Mouse (Mus musculus) layer of hippocampus, adult 2 months (tissue): ENCODE data around the gene Rad51d. TPM values are rescaled to one million over a fixed set of nuclear protein-coding genes. Genes with fewer than 3 reads are reported as not detected.
"Not testable (repeated sequence)": the region's sequence is repeated elsewhere in the genome, so short reads cannot be mapped to it uniquely, and the experiment has no call there.

Experiments
- DNase-seq, 2 experiments: peaks; one replicate each; pipeline ENCODE4 v3.0.0; 2022; ENCODE audit warnings: low spot score in 2 of 2
- H3K27ac ChIP-seq: fragments of 200-600 bp; 2 replicates; pipeline ENCODE4 v1.8.1; 2022
- H3K4me3 ChIP-seq: fragments of 200-600 bp; 2 replicates; pipeline ENCODE4 v1.8.1; 2022; ENCODE audit warnings: mild to moderate bottlenecking
- CTCF ChIP-seq: fragments of 200-600 bp; conservative IDR thresholded peaks from 2 replicates; pipeline ENCODE4 v1.8.1; 2022; ENCODE audit warnings: antibody characterized with exemption, mild to moderate bottlenecking, moderate library complexity
- total RNA-seq, 2 experiments: library from RNA; stranded (reverse); gene quantifications; 2 replicates each; pipeline ENCODE4 v1.2.3; 2021

Gene Rad51d
- total RNA-seq, 2 experiments from 2014 or later: 15.1 to 16.4 TPM

DNA sequence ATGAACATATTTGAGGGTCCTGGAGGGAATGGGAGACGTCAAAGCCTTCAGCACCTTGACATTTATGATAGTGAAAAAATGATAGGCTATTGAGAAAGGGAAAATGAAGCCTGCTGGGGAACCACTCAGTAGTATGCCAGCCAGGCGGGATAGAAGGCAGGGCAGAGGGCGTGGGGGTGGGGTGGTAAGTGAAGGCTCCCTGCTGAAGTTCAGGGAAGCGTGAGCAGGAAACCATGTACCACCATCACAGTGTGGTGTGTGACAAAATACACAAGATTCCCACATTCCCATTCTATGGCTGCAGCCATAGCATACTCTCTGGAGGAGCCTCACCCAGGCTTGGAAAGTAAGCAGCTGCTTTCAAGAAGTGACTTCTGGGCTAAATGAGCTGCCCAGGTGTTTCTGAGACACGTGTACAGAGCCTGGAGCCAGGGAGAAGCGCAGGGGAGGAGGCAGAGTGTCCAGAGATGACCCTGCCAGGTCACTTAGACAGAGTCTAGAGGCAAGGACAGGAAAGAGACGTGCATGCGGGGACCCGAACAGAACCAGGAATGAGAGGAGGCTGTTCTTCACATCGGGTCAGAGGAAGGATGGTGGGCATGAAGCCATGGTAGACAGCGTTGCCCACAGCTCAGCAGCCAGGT, 45.5 kb downstream of the Rad51d start:
- Histone ChIP-seq H3K4me3 (peak overlapping the region; percentile 11), H3K27ac (peak overlapping the region; percentile 86)
- DNase-seq: no peak
- TF ChIP-seq CTCF: no peak

DNA sequence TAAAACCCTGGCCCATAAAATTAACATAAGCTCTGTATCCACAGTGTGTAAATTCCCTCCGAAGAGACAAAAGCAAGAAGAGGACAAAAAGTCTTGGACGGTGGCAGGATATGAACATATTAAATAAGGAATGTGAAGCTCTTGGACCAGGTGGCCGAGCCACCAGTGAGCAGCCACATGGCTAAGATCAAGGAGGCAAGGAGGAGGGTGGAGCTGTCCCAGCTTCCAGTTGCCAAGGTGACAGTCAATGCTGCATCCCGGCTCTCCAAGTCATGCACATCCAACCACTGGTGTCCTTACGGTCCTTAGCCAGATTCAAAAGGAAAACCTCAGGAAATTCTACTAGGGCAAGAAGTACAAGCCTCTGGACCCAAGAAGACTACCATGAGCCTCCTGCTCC, 51.9 kb downstream of the Rad51d start:
- DNase-seq: no peak
- TF ChIP-seq CTCF: no peak
- H3K4me3 ChIP-seq: no peak overlapping the region
- peak overlapping the region; percentile 25; the same call in 1 of the 2 replicates for H3K27ac ChIP-seq

- TF ChIP-seq CTCF: no peak
- no peak overlapping the region for H3K4me3 ChIP-seq
These were observed 52.6 kb downstream of the Rad51d start for GRCm38 (mm10) chr11:82837848-82838247.

DNA sequence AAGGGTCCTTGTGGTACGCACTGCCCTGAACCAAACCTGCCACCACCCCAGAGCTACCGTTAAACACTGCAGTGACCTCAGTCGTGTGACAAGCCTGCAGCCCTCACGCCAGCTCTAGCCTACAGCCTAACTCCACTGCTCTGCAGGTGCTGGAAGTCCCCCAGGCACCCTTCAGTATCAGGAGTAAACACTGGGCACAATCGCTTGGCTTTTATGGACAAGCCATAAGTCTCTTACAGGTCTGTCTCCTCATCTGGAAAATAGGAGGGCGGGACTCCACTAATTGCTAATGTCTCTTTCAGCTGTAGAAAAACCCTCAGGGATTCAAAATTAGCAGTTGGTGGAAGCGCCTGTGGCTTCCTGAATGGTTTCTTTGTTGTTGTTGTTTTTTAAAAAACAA, 53.2 kb downstream of the Rad51d start:
- no peak for TF ChIP-seq CTCF
- DNase-seq: no peak
- Histone ChIP-seq H3K4me3 (no peak overlapping the region), H3K27ac (peak overlapping the region; percentile 62; the same call in 1 of the 2 replicates)

More at GRCm38 (mm10) chr11:82837848-82838247, 52.6 kb downstream of the Rad51d start:
- no peak for DNase-seq
- peak overlapping the region; percentile 25; the same call in 1 of the 2 replicates for H3K27ac ChIP-seq

DNA sequence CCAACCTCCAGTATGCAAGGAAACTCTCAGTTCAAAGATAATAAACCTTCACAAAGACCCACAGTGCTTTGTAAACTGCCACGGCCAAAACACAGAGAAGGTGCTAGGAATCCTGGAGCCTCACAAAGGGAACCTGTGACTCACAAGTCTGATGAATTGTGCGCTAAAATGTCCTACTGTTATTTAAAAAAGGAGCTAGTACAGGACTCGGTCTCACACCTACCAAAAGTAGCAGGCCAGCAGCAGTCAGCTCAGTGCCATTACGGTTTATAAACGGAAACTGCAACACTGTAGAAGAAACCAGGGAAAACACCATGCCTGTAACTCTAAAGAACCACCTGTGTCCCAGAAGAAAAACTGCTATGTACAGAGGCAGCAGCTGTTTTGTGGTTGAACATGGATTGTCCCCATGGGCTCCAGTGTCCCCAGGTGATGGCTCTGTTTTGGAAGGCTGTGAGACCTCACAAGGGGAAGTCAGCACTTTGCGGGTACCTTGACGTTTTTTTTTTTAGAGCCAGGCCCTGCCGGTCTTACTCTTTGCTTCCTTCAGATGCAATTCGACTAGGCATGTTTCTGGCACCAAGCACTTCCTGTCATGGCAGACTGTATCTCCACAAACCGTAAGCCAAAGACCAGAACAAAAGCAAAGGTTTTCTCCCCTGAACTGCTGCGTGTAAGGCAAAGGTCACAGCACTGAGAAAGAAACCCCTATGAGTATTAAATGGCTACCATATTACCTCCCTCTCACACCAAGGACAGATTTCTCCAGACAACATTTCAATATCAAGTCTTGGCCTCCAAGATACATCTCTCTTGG, 54.6 kb downstream of the Rad51d start:
- DNase-seq: no peak
- TF ChIP-seq CTCF: no peak
- Histone ChIP-seq H3K4me3 (no peak overlapping the region), H3K27ac (no peak overlapping the region)

DNA sequence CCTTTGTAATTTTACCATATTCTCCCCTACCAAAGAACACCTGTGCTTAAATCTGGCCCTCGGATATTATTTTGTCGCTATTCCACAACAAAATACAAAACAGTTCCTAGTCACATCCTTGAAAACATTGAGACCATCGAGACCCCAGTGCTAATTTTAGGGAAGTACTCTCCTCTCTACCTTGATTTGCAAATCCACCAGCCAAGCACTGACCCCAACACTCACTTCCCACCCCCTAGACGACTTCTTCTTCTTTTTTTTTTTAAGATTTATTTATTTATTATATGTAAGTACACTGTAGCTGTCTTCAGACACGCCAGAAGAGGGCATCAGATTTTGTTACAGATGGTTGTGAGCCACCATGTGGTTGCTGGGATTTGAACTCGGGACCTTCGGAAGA, 56.1 kb downstream of the Rad51d start:
- DNase-seq, H3K4me3 ChIP-seq, H3K27ac ChIP-seq: not testable (repeated sequence)

DNA sequence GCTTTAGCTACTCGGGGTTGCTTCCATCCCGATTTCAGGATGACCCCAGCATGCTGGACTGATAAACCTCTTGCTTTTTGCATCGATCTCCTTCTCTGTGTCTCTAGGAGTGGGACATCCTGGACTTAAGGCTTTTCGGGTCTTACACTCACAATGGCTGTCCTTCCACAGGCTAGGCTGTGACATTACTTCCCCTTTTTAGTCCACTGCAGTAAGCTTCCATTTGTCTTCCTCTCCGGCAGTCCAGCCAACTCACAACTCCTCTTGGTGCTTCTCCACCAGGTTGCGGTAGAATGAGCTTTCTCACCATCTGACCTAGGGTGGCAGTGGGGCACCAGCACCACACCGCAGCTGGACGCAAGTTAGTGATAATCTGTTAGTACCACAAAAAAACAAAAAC, 56.5 kb downstream of the Rad51d start:
- no peak for DNase-seq
- no peak overlapping the region for H3K4me3 ChIP-seq
- H3K27ac ChIP-seq: no peak overlapping the region
- no peak for TF ChIP-seq CTCF

DNA sequence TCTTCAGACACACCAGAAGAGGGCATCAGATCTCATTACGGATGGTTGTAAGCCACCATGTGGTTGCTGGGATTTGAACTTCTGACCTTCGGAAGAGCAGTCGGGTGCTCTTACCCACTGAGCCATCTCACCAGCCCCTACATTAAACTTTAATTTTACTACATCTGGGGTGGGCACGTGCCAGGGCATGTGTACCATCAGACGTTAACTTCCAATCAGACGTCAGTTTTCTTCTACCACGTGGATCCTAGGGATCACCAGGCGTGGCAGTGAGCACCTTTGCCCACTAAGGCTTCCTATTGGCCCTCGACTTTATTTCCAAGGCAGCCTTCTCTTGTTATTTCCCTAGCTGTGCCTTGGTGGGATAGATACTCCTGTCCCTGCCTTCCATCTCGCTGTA, 58.0 kb downstream of the Rad51d start:
- DNase-seq, H3K4me3 ChIP-seq, H3K27ac ChIP-seq: not testable (repeated sequence)

- peak overlapping the region; percentile 68 for H3K27ac ChIP-seq
- peak; percentile 29 to 39 for DNase-seq
- TF ChIP-seq CTCF: no peak
- peak overlapping the region; percentile 33 for H3K4me3 ChIP-seq
These were observed 59.2 kb downstream of the Rad51d start for GRCm38 (mm10) chr11:82831008-82831893.

- Histone ChIP-seq H3K27ac (no peak overlapping the region), H3K4me3 (no peak overlapping the region)
- no peak for DNase-seq
- TF ChIP-seq CTCF: no peak
These were observed 63.6 kb downstream of the Rad51d start for GRCm38 (mm10) chr11:82826818-82827217.

Other genes starting within 250 kb of the Rad51d start
- under 1 TPM; 0.18 to 0.44 TPM for gene Cct6b, start 126.3 kb downstream of the Rad51d start, total RNA-seq
- 10 to 100 TPM; 14.8 to 16.9 TPM for gene Zfp830, start 126.3 kb downstream of the Rad51d start, total RNA-seq
- gene Lig3, start 109.5 kb downstream of the Rad51d start, total RNA-seq: 10 to 100 TPM; 25.3 to 25.7 TPM
- gene Rffl, start 19.4 kb downstream of the Rad51d start, total RNA-seq: 10 to 100 TPM in 1 of 2 experiments, 1 to 10 TPM in 1; 9.5 to 10.9 TPM
- gene Fndc8, start 1.5 kb upstream of the Rad51d start, total RNA-seq: not detected
- 10 to 100 TPM; 46.0 to 48.8 TPM for gene Nle1, start 17.8 kb upstream of the Rad51d start, total RNA-seq
- gene Unc45b, start 19.9 kb upstream of the Rad51d start, total RNA-seq: 1 to 10 TPM in 1 of 2 experiments, under 1 TPM in 1; 0.66 to 1.4 TPM
- gene Slfn5, start 60.7 kb upstream of the Rad51d start, total RNA-seq: 1 to 10 TPM; 2.5 to 4.0 TPM
- under 1 TPM; 0.27 to 0.49 TPM for gene Slfn9, start 101.2 kb upstream of the Rad51d start, total RNA-seq
- gene Slfn8, start 130.2 kb upstream of the Rad51d start, total RNA-seq: under 1 TPM; 0.44 to 0.69 TPM
- gene Slfn2, start 174.5 kb upstream of the Rad51d start, total RNA-seq: under 1 TPM; 0.44 to 0.56 TPM
- not detected for gene Slfn1, start 226.2 kb upstream of the Rad51d start, total RNA-seq